Mouse (Mus musculus): ENCODE measurements around the gene Tlr5.

GRCm38 (mm10) chr1:182961076-182961475 is 6.5 kb downstream of the Tlr5 start:
- TF ChIP-seq POLR2A (IDR thresholded peaks at IDR 0.05; ENCODE audit: low read depth, low read length) (no peak), CTCF (conservative IDR thresholded peaks at IDR 0.05 in 1 of 2, IDR thresholded peaks at IDR 0.05 in 1 of 2; ENCODE audit: low read depth in 2 of 2, low read length in 2 of 2) (no peak), RAD21 (IDR thresholded peaks at IDR 0.05; ENCODE audit: low read depth, low read length) (no peak), MAFK (IDR thresholded peaks at IDR 0.05; ENCODE audit: insufficient replicate concordance, low read length) (peak; percentile 66; the same call in 1 of the 2 replicates), MXI1 (IDR thresholded peaks at IDR 0.05; ENCODE audit: low read depth, low read length) (no peak), JUN (IDR thresholded peaks at IDR 0.05; ENCODE audit: insufficient read depth, low read depth, low read length) (no peak), SIN3A (IDR thresholded peaks at IDR 0.05; ENCODE audit: low read length) (no peak), JUND (conservative IDR thresholded peaks at IDR 0.05; ENCODE audit: low read depth, low read length) (no peak), EP300 (IDR thresholded peaks at IDR 0.05; ENCODE audit: low read length) (no peak), POLR2AphosphoS2 (IDR thresholded peaks at IDR 0.05; ENCODE audit: low read depth, low read length) (no peak), CHD2 (IDR thresholded peaks at IDR 0.05; ENCODE audit: low read length) (no peak), KAT2A (IDR thresholded peaks at IDR 0.05; ENCODE audit: insufficient replicate concordance, low read length) (no peak)

Measured in CH12.LX (cell line).